Mouse (Mus musculus) spleen, adult 18-20 months (tissue): ENCODE measurements at regions not wholly inside any gene's neighbourhood (a gene's known extent, or its start where the extent isn't known, plus 50 kb on each side); places are given as distances from the start of the nearest gene placed in this dataset.
"Not testable (repeated sequence)": the region's sequence is repeated elsewhere in the genome, so short reads cannot be mapped to it uniquely, and the experiment has no call there.

Source experiments
- DNase-seq, 2 experiments: peaks; one replicate each; pipeline ENCODE4 v3.0.0; 2022; ENCODE audit warnings: mixed read lengths in 2 of 2

GRCm38 (mm10) chr10:25681243-25681642 lies 145.2 kb upstream of the Smlr1 start:
- peak in 1 of 2 experiments; percentile 33 for DNase-seq

GRCm38 (mm10) chr10:25677889-25678288 lies 141.8 kb upstream of the Smlr1 start:
- DNase-seq: no peak

DNA sequence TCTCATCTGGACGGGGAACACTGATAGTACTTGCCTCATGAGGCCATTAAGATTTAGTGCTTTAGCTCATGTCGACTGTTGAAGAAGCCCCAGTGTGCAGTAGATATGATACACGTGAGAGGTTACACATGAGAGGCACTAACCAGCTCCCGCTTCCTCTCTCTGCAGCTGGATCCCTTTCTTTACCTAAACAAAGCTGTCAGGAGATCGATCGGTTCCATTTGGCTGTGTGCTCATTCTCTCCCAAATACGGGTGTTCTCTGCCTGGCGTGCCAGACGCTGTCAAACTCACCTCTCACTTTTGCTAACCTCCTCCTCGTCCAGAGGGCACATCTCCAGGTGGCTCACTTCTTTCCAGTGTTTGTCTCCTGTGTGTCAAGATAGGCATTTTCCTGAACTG lies 139.3 kb upstream of the Smlr1 start:
- DNase-seq: no peak

DNA sequence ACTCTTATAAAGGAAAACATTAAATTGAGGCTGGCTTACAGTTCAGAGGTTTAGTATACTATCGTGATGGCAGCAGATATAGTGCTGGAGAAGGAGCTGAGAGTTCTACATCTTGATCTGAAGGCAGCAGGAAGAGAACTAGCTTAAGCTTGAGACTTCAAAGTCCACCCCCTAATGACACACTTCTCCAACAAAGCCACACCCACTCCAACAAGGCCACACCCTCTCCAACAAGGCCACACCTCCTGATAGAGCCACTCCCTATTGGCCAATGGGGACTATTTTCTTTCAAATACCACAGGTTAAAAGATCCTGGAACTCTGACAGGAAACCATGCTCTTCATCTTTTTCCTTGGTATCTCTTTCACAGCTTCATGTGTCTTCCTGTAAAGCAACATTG lies 134.0 kb upstream of the Smlr1 start:
- DNase-seq: no peak

GRCm38 (mm10) chr10:25652742-25653563 lies 116.9 kb upstream of the Smlr1 start:
- DNase-seq: no peak

GRCm38 (mm10) chr10:25647740-25648139 lies 111.7 kb upstream of the Smlr1 start:
- DNase-seq: no peak

DNA sequence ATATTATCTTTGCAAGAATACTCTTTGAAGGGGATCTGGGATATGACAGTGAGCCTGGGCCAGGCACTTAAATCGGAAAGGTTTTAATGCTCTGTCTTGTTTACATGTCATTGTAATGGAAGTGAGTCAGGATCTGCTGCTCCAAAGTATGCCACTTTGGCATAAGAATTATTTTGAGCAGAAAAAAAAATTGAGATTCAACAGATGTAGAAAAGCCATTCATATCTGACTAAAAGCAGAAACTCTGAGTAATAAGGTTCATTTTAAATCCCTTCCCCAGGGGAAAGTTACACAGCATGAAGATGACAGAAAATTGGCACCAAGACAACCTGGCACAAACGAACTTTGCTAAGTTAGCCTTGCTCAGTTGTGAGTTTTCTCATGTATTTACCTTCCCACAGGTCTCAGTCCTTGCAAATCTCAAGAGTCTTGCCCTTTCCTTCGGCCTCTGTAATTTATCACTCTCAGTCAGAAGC lies 107.5 kb upstream of the Smlr1 start:
- no peak for DNase-seq

DNA sequence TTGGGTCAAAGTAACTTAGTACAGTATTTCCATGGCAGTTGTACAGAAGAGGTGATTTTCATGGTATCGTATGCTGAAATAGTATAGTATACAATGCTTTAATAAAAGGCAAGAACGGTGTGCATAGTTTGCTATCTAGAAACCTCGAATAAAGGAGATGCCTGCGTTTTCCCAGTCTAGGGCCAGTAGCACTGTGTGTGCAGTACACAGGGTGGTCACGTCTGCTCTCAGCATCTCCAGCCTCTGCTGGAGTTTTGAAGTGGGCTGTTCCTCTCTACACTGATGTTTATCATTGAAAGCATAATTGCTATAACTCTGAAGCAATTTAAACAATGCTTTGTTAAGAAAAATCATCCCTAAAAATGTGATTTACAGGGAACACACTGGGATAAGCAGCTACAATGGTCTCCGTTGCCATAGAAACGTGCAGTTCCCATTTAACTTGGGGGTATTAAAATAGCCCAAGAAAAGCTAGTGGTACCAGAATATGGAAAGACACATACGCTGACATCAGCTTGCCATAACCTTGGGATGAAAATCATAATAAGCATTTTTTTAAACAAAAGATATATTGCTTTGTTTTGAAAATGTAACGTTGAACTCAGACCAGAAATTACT lies 106.1 kb upstream of the Smlr1 start:
- DNase-seq: no peak

GRCm38 (mm10) chr10:25633058-25633614 lies 97.1 kb upstream of the Smlr1 start:
- no peak for DNase-seq

- DNase-seq: no peak
These were observed 96.2 kb upstream of the Smlr1 start for GRCm38 (mm10) chr10:25632306-25632705.

GRCm38 (mm10) chr10:25622585-25622984 lies 86.5 kb upstream of the Smlr1 start:
- no peak for DNase-seq

DNA sequence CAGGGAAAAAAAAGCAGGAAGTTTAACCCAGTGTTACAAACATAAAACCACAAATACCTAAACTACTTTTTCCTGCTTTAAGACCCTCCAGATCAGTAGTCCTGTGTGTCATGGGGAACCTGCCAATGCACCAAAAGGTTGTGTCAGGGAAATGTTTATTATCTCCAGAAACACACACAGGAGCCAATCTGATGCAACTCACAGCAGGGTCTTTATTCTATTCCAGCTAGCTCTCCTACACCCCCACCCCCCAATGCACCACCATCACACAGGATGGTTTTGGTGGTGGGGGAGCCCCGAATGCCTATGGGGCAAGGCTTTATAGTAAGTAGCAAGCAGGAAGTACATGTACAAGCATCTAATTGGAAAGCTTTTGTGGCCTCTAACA lies 85.7 kb upstream of the Smlr1 start:
- not testable (repeated sequence) for DNase-seq

DNA sequence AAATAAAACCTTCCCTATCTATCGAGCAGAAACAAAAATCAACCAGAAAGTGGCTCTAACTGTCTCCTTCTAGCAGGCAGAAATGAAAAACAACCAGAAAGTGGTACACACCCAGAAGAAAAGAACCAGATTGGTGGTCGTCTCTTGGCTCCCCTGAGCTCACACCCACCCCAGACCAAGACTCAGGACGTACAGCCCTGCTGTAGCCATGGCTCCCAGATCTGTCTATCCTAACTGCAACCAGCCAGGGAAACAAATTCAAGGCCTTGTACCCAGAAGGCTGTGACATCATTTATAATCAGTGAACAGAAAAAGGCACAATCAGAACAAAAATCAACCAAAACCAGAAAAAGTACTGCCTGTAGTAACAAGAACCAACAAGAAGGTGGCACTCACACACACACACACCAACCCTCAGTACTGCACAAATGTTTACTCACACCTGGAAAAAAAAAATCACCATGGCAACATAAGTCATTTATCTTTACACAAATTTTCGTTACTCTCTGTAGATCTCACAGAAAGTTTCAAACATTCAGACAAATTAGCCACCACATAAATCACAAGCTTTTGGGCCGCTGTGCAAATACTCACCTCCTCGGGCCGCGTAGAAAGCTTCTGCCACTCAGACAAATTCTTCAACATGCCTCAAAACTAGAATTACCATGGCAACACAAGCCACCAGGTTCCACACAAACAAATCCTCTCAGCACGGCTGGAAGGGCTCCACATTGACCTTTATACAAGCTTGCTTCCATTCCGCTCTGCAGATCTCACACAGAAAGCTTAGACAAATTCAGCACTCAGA lies 85.1 kb upstream of the Smlr1 start:
- DNase-seq: no peak

DNA sequence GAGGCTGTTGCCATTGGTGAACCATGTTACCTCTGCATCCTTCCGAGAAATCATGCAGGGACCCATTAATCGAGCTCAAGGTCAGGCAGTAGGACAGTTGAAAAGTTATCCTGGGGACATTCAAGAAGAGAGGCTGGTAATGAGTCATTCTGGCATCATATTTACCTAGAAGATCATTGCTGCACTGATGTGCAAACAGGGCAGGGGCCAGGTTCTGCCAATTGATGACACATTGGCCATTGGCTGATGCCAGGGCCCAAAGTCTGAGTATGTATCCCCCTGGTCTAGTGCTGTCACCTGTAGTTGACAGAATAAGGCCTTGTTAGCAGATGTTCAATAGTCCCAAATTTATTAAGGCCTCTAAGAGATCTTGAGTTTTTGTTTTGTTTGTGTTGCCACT lies 83.6 kb upstream of the Smlr1 start:
- DNase-seq: no peak

- no peak for DNase-seq
These were observed 65.4 kb upstream of the Smlr1 start for GRCm38 (mm10) chr10:25601471-25601870.

DNA sequence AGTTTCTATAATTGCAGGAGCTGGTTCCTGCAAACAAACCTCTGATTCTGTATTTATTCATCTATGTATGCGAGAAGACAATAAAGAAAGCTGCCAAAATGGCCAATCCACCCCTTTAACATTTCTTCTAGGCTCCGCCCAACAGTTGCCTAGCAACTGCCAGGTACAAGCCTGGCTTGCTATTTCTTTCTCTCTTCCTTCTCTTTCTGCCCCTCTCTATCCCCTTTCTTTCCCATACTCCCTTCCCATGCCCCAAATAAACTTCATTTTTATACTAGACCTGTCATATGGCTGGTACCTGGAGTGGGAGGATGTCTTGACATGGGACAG lies 53.2 kb upstream of the Smlr1 start:
- no peak for DNase-seq

DNA sequence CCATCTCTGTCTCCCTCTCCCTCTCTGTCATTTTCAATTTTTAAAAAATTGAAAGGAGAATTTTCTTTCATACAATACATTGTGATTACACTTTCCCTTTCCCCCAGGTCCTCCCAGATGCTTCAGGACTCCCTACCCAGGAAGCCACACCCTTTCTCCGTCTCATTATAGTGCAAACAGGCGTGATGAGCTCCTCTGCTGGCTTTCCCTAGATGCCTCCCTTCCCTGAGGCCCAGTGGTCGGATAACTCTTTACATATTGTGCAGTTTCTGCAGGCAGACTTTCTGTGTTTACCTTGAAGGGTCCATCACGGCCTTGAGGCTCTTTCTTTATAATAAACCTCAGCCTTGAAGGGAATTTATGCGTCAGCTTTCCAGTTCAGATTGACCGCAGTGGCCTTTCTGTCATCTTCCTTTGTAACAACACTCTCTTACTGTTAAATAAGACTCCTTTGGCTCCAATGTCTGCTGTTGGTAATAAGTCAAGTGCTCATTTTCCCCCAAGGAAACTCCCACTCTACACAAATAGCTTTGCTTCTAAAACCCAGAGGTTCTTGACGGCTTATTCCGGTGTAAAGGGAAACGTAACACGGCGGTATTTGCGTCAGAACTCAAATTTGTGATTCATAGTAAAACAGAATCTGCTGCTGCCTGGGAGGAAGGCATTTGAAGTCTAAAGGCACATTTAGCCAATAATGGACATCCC lies 52.7 kb upstream of the Smlr1 start:
- DNase-seq: no peak
